Mouse (Mus musculus) heart, embryonic 10.5 days (tissue): ENCODE results near the gene Acot7. TPM values are rescaled to one million over a fixed set of nuclear protein-coding genes. Genes with fewer than 3 reads are reported as not detected.

Source experiments
- DNase-seq: peaks from one replicate; pipeline ENCODE4 v3.0.0-alpha.2; 2017; ENCODE audit warnings: low spot score
- H3K27ac ChIP-seq: fragments of 300-500 bp; sonication (generic); 2 replicates; pipeline ENCODE4 v1.5.1; 2016; ENCODE audit warnings: mild to moderate bottlenecking
- H3K27me3 ChIP-seq: fragments of 300-500 bp; sonication (generic); 2 replicates; pipeline ENCODE4 v1.6.1; 2016; ENCODE audit warnings: mild to moderate bottlenecking; ENCODE audit not compliant: poor library complexity, insufficient read depth, severe bottlenecking
- H3K36me3 ChIP-seq: fragments of 300-500 bp; sonication (generic); 2 replicates; pipeline ENCODE4 v1.6.1; 2016; ENCODE audit warnings: mild to moderate bottlenecking, moderate library complexity
- H3K4me1 ChIP-seq: fragments of 300-500 bp; sonication (generic); 2 replicates; pipeline ENCODE4 v1.6.1; 2016; ENCODE audit warnings: mild to moderate bottlenecking
- H3K4me3 ChIP-seq: fragments of 300-500 bp; sonication (generic); 2 replicates; pipeline ENCODE4 v1.5.1; 2016; ENCODE audit warnings: mild to moderate bottlenecking, moderate library complexity
- H3K9me3 ChIP-seq: fragments of 300-500 bp; sonication (generic); 2 replicates; pipeline ENCODE4 v1.6.1; 2016; ENCODE audit warnings: mild to moderate bottlenecking, moderate library complexity
- WGBS: fragments of 180-500 bp; shearing (Covaris S2); methylation state at CpG from one replicate; pipeline ENCODE4 v1.1.7; 2016; 5-methylcytosine and 5-hydroxymethylcytosine counted together
- polyA plus RNA-seq: library from polyadenylated mRNA; unstranded; fragments of >200 nt; fragmentation: Nextera tagmentation; extraction: Ambion mirVana; gene quantifications from 2 replicates; pipeline ENCODE4 v1.2.1, GENCODE M21; 2016

The Acot7 gene
- polyA plus RNA-seq, 1 experiment from 2014 or later: 48.9 TPM

- Histone ChIP-seq H3K9me3 (no peaks in the 10 kb centered on the region), H3K27me3 (peaks cover 92% of the 10 kb centered on the region), H3K4me3 (peak within 1 kb of the TSS; percentile 47), H3K4me1 (peaks cover 24% of the 10 kb centered on the region), H3K36me3 (no peaks in the 10 kb centered on the region), H3K27ac (no peak within 1 kb of the TSS)
- 7% methylated on average over 35 of the region's 35 CpGs for WGBS
- no peak for DNase-seq
Observed at GRCm38 (mm10) chr4:152158585-152159284, 19.2 kb upstream of the Acot7 start, which contains the start of gene Hes2. TSS of gene Hes2 (plus strand) at chr4:152158867.

DNA sequence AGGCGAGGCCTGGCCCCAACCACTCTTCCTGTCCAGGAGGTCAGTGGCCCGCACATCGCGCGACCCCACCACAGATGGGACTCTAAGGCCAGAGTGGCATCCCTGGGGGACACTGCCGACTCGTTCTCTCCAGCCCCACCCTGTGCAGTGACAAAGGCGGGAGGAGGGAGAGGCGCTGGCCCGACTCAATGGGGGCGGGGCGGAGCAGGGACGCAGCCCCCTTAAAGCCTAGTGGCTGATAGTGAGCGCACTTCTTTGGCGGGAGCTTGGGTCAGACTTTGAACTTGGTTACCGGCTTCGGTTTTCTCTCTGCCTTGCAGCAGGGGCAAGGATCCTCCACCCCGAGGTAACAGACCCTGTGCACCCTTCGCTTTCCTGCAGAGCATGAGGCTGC, 18.7 kb upstream of the Acot7 start:
- Histone ChIP-seq H3K9me3 (no peaks in the 10 kb centered on the region), H3K27me3 (peaks cover 92% of the 10 kb centered on the region), H3K27ac (no peak overlapping the region), H3K4me3 (peak overlapping the region; percentile 47), H3K4me1 (peaks cover 20% of the 10 kb centered on the region), H3K36me3 (no peaks in the 10 kb centered on the region)
- DNase-seq: no peak
- WGBS: 2% methylated on average over 19 of the region's 19 CpGs

- H3K27me3 ChIP-seq: peaks cover 91% of the 10 kb centered on the region
- no peak for DNase-seq
- H3K36me3 ChIP-seq: no peaks in the 10 kb centered on the region
- no peak overlapping the region for H3K27ac ChIP-seq
- WGBS: 39% methylated on average over 4 of the region's 4 CpGs
- H3K4me1 ChIP-seq: peaks cover 22% of the 10 kb centered on the region
- no peaks in the 10 kb centered on the region for H3K9me3 ChIP-seq
- H3K4me3 ChIP-seq: no peak overlapping the region
Observed at GRCm38 (mm10) chr4:152160748-152161147, 17.2 kb upstream of the Acot7 start.

- Histone ChIP-seq H3K4me1 (peaks cover 22% of the 10 kb centered on the region), H3K27ac (no peak overlapping the region), H3K4me3 (no peak overlapping the region), H3K36me3 (no peaks in the 10 kb centered on the region), H3K9me3 (no peaks in the 10 kb centered on the region), H3K27me3 (peaks cover 88% of the 10 kb centered on the region)
- DNase-seq: no peak
- 80% methylated on average over 6 of the region's 6 CpGs for WGBS
Observed at GRCm38 (mm10) chr4:152161601-152162000, 16.3 kb upstream of the Acot7 start.

GRCm38 (mm10) chr4:152162748-152163147, 15.2 kb upstream of the Acot7 start:
- no peaks in the 10 kb centered on the region for H3K36me3 ChIP-seq
- peaks cover 78% of the 10 kb centered on the region for H3K27me3 ChIP-seq
- H3K4me1 ChIP-seq: peaks cover 22% of the 10 kb centered on the region
- H3K4me3 ChIP-seq: no peak overlapping the region
- H3K27ac ChIP-seq: no peak overlapping the region
- no peak for DNase-seq
- WGBS: 85% methylated on average over 2 of the region's 2 CpGs
- H3K9me3 ChIP-seq: no peaks in the 10 kb centered on the region

DNA sequence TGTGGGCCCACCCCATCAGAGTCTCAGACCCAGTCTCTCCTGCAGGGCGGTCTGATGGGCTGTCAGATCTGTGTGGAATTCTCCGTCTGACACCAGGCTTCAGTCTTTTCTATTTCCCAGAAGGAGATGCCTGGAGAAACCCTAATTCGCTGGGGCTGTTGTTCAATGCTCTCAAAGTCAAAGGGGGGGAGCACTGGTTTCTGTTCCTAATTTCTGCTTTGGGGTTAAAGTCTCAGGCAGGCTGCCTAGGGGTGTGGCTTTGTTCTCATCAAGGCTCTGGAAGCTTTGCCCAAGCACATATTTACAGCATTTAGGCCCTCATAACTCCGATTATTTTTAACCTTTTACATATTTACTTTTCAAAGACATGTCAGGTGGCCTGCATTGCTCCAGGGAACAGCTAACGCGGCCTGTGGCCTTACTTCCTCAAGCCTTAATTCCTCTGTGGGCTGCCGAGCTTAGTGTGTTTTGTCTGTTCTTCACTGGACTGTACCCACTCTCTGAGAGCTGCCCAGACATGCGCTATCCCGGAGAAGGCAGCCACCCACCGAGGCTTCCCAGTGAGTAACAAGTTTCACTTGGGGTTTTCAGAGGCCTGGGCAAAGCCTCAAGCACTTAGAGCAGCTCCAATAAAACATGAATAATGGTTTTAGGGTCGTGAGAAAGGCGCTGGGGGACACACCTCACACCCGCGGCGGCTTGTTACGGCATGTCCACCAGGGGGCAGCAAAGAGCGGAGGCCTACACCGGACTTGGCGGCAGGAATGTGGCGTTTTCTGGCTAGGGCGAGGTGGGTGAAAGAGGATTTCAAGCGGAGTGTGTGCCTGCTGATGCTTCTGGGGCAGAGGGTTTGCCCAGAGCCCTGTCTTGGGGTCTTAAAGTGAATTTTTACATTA, 12.7 kb upstream of the Acot7 start:
- Histone ChIP-seq H3K36me3 (no peaks in the 10 kb centered on the region), H3K4me3 (no peak overlapping the region; the same call in 1 of the 2 replicates), H3K4me1 (peaks cover 2% of the 10 kb centered on the region; the same call in 1 of the 2 replicates), H3K9me3 (no peaks in the 10 kb centered on the region), H3K27ac (no peak overlapping the region), H3K27me3 (peaks cover 60% of the 10 kb centered on the region)
- 27% methylated on average over 22 of the region's 22 CpGs for WGBS
- no peak for DNase-seq

DNA sequence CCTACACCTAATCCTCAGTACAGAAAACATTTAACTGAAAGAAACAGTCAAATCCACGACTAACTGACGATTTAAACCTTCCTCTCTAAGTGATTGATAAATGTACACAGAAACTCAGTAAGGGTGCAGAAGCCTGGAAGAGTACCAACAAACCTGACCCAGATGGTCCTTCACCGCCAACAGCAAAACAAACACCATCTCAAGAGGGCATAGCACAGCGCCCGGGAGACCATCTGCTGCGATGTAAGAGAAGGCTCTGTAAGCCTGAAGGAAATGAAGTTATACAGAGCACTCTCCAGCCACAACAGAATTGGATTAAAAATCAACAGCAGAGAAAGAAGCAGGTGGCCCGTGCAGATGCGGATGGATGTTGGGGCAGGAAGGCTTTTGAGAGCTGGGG, 9.9 kb upstream of the Acot7 start:
- no peak for DNase-seq
- WGBS: 74% methylated on average over 8 of the region's 8 CpGs
- peaks cover 37% of the 10 kb centered on the region for H3K27me3 ChIP-seq

GRCm38 (mm10) chr4:152169103-152169502, 8.8 kb upstream of the Acot7 start:
- Histone ChIP-seq H3K27me3 (peaks cover 38% of the 10 kb centered on the region), H3K4me3 (no peak overlapping the region)

More for the DNA sequence above, 9.9 kb upstream of the Acot7 start:
- Histone ChIP-seq H3K4me3 (no peak overlapping the region), H3K9me3 (no peaks in the 10 kb centered on the region), H3K27ac (no peak overlapping the region), H3K36me3 (no peaks in the 10 kb centered on the region), H3K4me1 (peaks cover 2% of the 10 kb centered on the region; the same call in 1 of the 2 replicates)

GRCm38 (mm10) chr4:152170286-152170685, 7.6 kb upstream of the Acot7 start:
- no peak overlapping the region for H3K27ac ChIP-seq
- peaks cover 39% of the 10 kb centered on the region for H3K27me3 ChIP-seq
- no peaks in the 10 kb centered on the region for H3K9me3 ChIP-seq
- peaks cover 2% of the 10 kb centered on the region; the same call in 1 of the 2 replicates for H3K4me1 ChIP-seq
- WGBS: 74% methylated on average over 10 of the region's 10 CpGs
- H3K4me3 ChIP-seq: no peak overlapping the region
- no peaks in the 10 kb centered on the region for H3K36me3 ChIP-seq
- no peak for DNase-seq

More at GRCm38 (mm10) chr4:152169103-152169502, 8.8 kb upstream of the Acot7 start:
- DNase-seq: no peak
- Histone ChIP-seq H3K4me1 (peaks cover 2% of the 10 kb centered on the region; the same call in 1 of the 2 replicates), H3K27ac (no peak overlapping the region), H3K9me3 (no peaks in the 10 kb centered on the region), H3K36me3 (no peaks in the 10 kb centered on the region)
- whole genome bisulfite sequencing: 74% methylated on average over 7 of the region's 7 CpGs

- Histone ChIP-seq H3K9me3 (no peaks in the 10 kb centered on the region), H3K4me3 (no peak overlapping the region), H3K27ac (no peak overlapping the region), H3K27me3 (peaks cover 46% of the 10 kb centered on the region), H3K36me3 (no peaks in the 10 kb centered on the region), H3K4me1 (no peaks in the 10 kb centered on the region)
- WGBS: 80% methylated on average over 6 of the region's 6 CpGs
- no peak for DNase-seq
Observed at GRCm38 (mm10) chr4:152171543-152171942, 6.4 kb upstream of the Acot7 start.

DNA sequence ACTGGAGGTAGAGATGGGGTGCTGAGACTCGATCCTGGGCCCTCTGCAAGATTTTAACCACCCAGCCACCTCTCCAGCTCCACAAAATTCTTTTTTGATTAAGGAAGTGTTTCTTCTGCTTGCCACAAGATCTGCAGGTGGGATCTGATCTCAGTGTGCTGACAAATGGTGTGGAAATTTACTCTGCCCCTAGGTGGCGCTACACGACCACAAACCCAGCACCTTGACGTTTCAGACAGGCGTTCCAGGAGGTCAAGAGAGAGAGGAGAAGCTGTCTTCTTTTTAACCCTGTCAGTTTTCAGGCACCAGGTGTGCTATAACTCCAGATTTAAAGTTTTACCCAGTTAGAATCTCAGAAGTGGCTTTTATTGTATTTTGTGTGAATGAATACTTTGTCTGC, 4.9 kb upstream of the Acot7 start:
- peak; percentile 84 for DNase-seq
- Histone ChIP-seq H3K4me1 (peaks cover 10% of the 10 kb centered on the region), H3K27ac (no peak overlapping the region), H3K27me3 (peaks cover 51% of the 10 kb centered on the region), H3K4me3 (no peak overlapping the region), H3K9me3 (no peaks in the 10 kb centered on the region), H3K36me3 (no peaks in the 10 kb centered on the region)
- under 1% methylated on average over 5 of the region's 5 CpGs for WGBS

DNA sequence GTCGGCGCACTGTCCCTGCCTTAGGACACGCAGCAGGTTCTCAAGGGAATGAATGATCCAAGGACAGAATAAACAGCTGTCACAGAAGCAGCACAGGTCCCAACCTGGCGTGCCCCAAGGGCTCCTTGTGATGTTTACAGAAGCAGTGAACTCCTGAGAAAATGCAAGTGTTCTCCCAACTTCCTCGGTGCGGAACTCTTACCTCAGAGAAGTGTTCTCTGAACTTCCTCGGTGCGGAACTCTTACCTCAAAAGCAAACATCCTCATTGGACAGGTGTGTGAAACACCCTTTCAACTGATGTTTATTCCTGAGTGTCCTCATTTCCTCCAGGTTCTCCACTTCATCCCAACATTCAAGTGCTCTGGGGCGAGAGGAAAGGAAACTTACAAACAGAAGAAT, 4.0 kb upstream of the Acot7 start:
- no peak overlapping the region for H3K4me3 ChIP-seq
- H3K4me1 ChIP-seq: peaks cover 19% of the 10 kb centered on the region
- H3K27me3 ChIP-seq: peaks cover 57% of the 10 kb centered on the region
- 77% methylated on average over 9 of the region's 9 CpGs for WGBS
- H3K9me3 ChIP-seq: no peaks in the 10 kb centered on the region
- no peaks in the 10 kb centered on the region for H3K36me3 ChIP-seq
- no peak overlapping the region for H3K27ac ChIP-seq
- DNase-seq: no peak

- Histone ChIP-seq H3K9me3 (no peaks in the 10 kb centered on the region), H3K27me3 (peaks cover 67% of the 10 kb centered on the region), H3K36me3 (no peaks in the 10 kb centered on the region), H3K4me1 (peaks cover 25% of the 10 kb centered on the region), H3K27ac (no peak overlapping the region), H3K4me3 (no peak overlapping the region)
- DNase-seq: no peak
- 79% methylated on average over 3 of the region's 3 CpGs for WGBS
Observed at GRCm38 (mm10) chr4:152176638-152177037, 1.3 kb upstream of the Acot7 start.
